Mouse (Mus musculus): Measurements from ENCODE around the gene Gm17727.
"Not testable (repeated sequence)": the region's sequence is repeated elsewhere in the genome, so short reads cannot be mapped to it uniquely, and the experiment has no call there.

The Gm17727 gene

GRCm38 (mm10) chr9:35778009-35778408 is at the start of gene Gm17727:
Gm17727 (minus strand) TSS chr9:35778109.
- no peak for DNase-seq (ENCODE audit: low spot score in 2 of 2)

- not testable (repeated sequence) for DNase-seq (ENCODE audit: low spot score in 2 of 2)
Observed at GRCm38 (mm10) chr9:35817881-35818280, 40.0 kb upstream of the Gm17727 start.

- no peak for DNase-seq (ENCODE audit: low spot score in 2 of 2)
Observed at GRCm38 (mm10) chr9:35798146-35798545, 20.2 kb upstream of the Gm17727 start.

- DNase-seq (ENCODE audit: low spot score in 2 of 2) = no peak
Observed at GRCm38 (mm10) chr9:35790001-35790400, 12.1 kb upstream of the Gm17727 start, which contains the start of the genes Gm27235 and D730048I06Rik. Gm27235 (minus strand) TSS chr9:35790101. D730048I06Rik (minus strand) TSS chr9:35790112.

- no peak for DNase-seq (ENCODE audit: low spot score in 2 of 2)
Observed at GRCm38 (mm10) chr9:35756843-35757242, 21.1 kb downstream of the Gm17727 start.

GRCm38 (mm10) chr9:35740749-35741148 is 37.2 kb downstream of the Gm17727 start, which contains the start of gene Gm17677:
Gm17677 (plus strand) TSS chr9:35741049.
- DNase-seq (ENCODE audit: low spot score in 2 of 2) = no peak
